Comparison of ENCODE assay signal across 25 mouse cellular contexts in genomic region chr12:107104570-107104969, GRCm38 (mm10).
DNase-seq lines count a peak whose midpoint lies in the region; ATAC-seq lines count a peak whose summit lies in the region.
"Had no signal": no experiment of that assay in that cellular context is flagged by ENCODE, and none has a peak within 500 bp of the region (broad histone marks: within the 10 kb centered on the region; RNA-seq: fewer than 3 reads in every experiment).

No protein-coding gene starts in this region.

- ATAC-seq in forebrain, embryonic 14.5 days = peak; percentile 48; the same call in 1 of the 2 replicates
- ATAC-seq in midbrain, embryonic 13.5 days = no peak
- peak; percentile 55 for ATAC-seq in hindbrain, embryonic 14.5 days (ENCODE audit: low FRiP score)
- ATAC-seq in neural tube, embryonic 15.5 days (ENCODE audit: low FRiP score) = peak; percentile 50; the same call in 1 of the 2 replicates
- ATAC-seq: intestine, postnatal 0 days; Patski had no signal

- H3K4me2 ChIP-seq in forebrain, embryonic 14.5 days (ENCODE audit: low read length) = no peak overlapping the region
- no peak overlapping the region for H3K4me2 ChIP-seq in midbrain, embryonic 13.5 days (replicated peaks)
- H3K4me2 ChIP-seq in hindbrain, embryonic 14.5 days (replicated peaks) = no peak overlapping the region
- H3K4me2 ChIP-seq in neural tube, embryonic 15.5 days = no peak overlapping the region
- H3K4me2 ChIP-seq: embryonic facial prominence, embryonic 12.5 days; limb, embryonic 15.5 days; liver, embryonic 13.5 days; stomach, embryonic 15.5 days had no signal

- no peak overlapping the region for H3K4me3 ChIP-seq in forebrain, embryonic 14.5 days (ENCODE audit: low read depth, low read length)
- H3K4me3 ChIP-seq in forebrain, embryonic 10.5 days = no peak overlapping the region
- no peak overlapping the region for H3K4me3 ChIP-seq in midbrain, embryonic 13.5 days (replicated peaks)
- no peak overlapping the region for H3K4me3 ChIP-seq in midbrain, embryonic 10.5 days
- no peak overlapping the region for H3K4me3 ChIP-seq in hindbrain, embryonic 14.5 days (replicated peaks; ENCODE audit: low read length)
- no peak overlapping the region for H3K4me3 ChIP-seq in neural tube, embryonic 15.5 days (replicated peaks)
- H3K4me3 ChIP-seq: embryonic facial prominence, embryonic 12.5 days; limb, embryonic 10.5 days; limb, embryonic 15.5 days; liver, embryonic 13.5 days; stomach, embryonic 15.5 days had no signal

- no peaks in the 10 kb centered on the region for H3K27me3 ChIP-seq in forebrain, embryonic 14.5 days (replicated peaks; ENCODE audit: control insufficient read depth, insufficient read depth, low read length)
- no peaks in the 10 kb centered on the region for H3K27me3 ChIP-seq in forebrain, embryonic 10.5 days (ENCODE audit: poor library complexity, severe bottlenecking)
- no peaks in the 10 kb centered on the region for H3K27me3 ChIP-seq in midbrain, embryonic 13.5 days
- no peaks in the 10 kb centered on the region for H3K27me3 ChIP-seq in midbrain, embryonic 10.5 days (ENCODE audit: low read depth, poor library complexity, severe bottlenecking)
- H3K27me3 ChIP-seq in hindbrain, embryonic 14.5 days (ENCODE audit: control insufficient read depth, insufficient read depth, low read length) = no peaks in the 10 kb centered on the region
- H3K27me3 ChIP-seq in neural tube, embryonic 15.5 days (replicated peaks) = no peaks in the 10 kb centered on the region
- H3K27me3 ChIP-seq: embryonic facial prominence, embryonic 12.5 days; limb, embryonic 15.5 days; liver, embryonic 13.5 days; stomach, embryonic 15.5 days had no signal

- DNase-seq in forebrain, embryonic 14.5 days (ENCODE audit: low spot score) = no peak
- no peak for DNase-seq in forebrain, embryonic 10.5 days (ENCODE audit: extremely low spot score, low spot score)
- no peak for DNase-seq in midbrain, embryonic 10.5 days (ENCODE audit: low spot score)
- DNase-seq in hindbrain, embryonic 14.5 days (ENCODE audit: low spot score) = no peak
- DNase-seq in right cerebral cortex, adult 18-20 months = no peak
- DNase-seq: adrenal gland, postnatal 10 days; cerebellum, adult 11 months; cerebellum, adult 9-10 months; cerebellum, postnatal 36 days; gastrocnemius, postnatal 10 days; kidney, adult 9 months; kidney, postnatal 10 days; layer of hippocampus, adult 9-11 months; liver, embryonic 13.5 days; lung, adult 2 months; lung, postnatal 10 days had no signal

- no peak overlapping the region for H3K27ac ChIP-seq in forebrain, embryonic 14.5 days (ENCODE audit: low read depth, low read length)
- H3K27ac ChIP-seq in forebrain, embryonic 10.5 days = no peak overlapping the region
- 0 out of 2 replicates have a peak overlapping the region, but pooled peaks have one; percentile 20 for H3K27ac ChIP-seq in midbrain, embryonic 13.5 days
- no peak overlapping the region for H3K27ac ChIP-seq in midbrain, embryonic 10.5 days (replicated peaks)
- H3K27ac ChIP-seq in hindbrain, embryonic 14.5 days = peak overlapping the region; percentile 1
- no peak overlapping the region for H3K27ac ChIP-seq in neural tube, embryonic 15.5 days (replicated peaks)
- H3K27ac ChIP-seq: embryonic facial prominence, embryonic 12.5 days; limb, embryonic 10.5 days; limb, embryonic 15.5 days; liver, embryonic 13.5 days; macrophage; stomach, embryonic 15.5 days had no signal

- H3K36me3 ChIP-seq in forebrain, embryonic 14.5 days (ENCODE audit: control insufficient read depth, insufficient read depth, low read length) = no peaks in the 10 kb centered on the region
- no peaks in the 10 kb centered on the region for H3K36me3 ChIP-seq in forebrain, embryonic 10.5 days (replicated peaks)
- no peaks in the 10 kb centered on the region for H3K36me3 ChIP-seq in midbrain, embryonic 13.5 days
- no peaks in the 10 kb centered on the region for H3K36me3 ChIP-seq in midbrain, embryonic 10.5 days
- no peaks in the 10 kb centered on the region for H3K36me3 ChIP-seq in hindbrain, embryonic 14.5 days (replicated peaks; ENCODE audit: control insufficient read depth, insufficient read depth)
- H3K36me3 ChIP-seq in neural tube, embryonic 15.5 days = no peaks in the 10 kb centered on the region
- H3K36me3 ChIP-seq: embryonic facial prominence, embryonic 12.5 days; limb, embryonic 10.5 days; limb, embryonic 15.5 days; liver, embryonic 13.5 days; stomach, embryonic 15.5 days had no signal

- no peaks in the 10 kb centered on the region for H3K9me3 ChIP-seq in forebrain, embryonic 14.5 days (replicated peaks; ENCODE audit: control insufficient read depth, low read length)
- no peaks in the 10 kb centered on the region for H3K9me3 ChIP-seq in forebrain, embryonic 10.5 days
- no peaks in the 10 kb centered on the region for H3K9me3 ChIP-seq in midbrain, embryonic 13.5 days
- H3K9me3 ChIP-seq in midbrain, embryonic 10.5 days (replicated peaks) = no peaks in the 10 kb centered on the region
- H3K9me3 ChIP-seq in hindbrain, embryonic 14.5 days (ENCODE audit: control insufficient read depth, low read length) = no peaks in the 10 kb centered on the region
- no peaks in the 10 kb centered on the region for H3K9me3 ChIP-seq in neural tube, embryonic 15.5 days (replicated peaks)
- H3K9me3 ChIP-seq: embryonic facial prominence, embryonic 12.5 days; limb, embryonic 10.5 days; limb, embryonic 15.5 days; stomach, embryonic 15.5 days had no signal

- no peaks in the 10 kb centered on the region; the same call in 1 of the 2 replicates for H3K4me1 ChIP-seq in forebrain, embryonic 14.5 days (ENCODE audit: control insufficient read depth, insufficient read depth, low read length)
- H3K4me1 ChIP-seq in forebrain, embryonic 10.5 days = 0 out of 2 replicates have a peak, but pooled peaks cover 2% of the 10 kb centered on the region
- peaks cover 13% of the 10 kb centered on the region; the same call in 1 of the 2 replicates for H3K4me1 ChIP-seq in midbrain, embryonic 13.5 days (replicated peaks)
- peaks cover 4% of the 10 kb centered on the region; the same call in 1 of the 2 replicates for H3K4me1 ChIP-seq in midbrain, embryonic 10.5 days
- peaks cover 23% of the 10 kb centered on the region; the same call in 1 of the 2 replicates for H3K4me1 ChIP-seq in hindbrain, embryonic 14.5 days (replicated peaks; ENCODE audit: control insufficient read depth, insufficient read depth, low read length)
- peaks cover 24% of the 10 kb centered on the region for H3K4me1 ChIP-seq in neural tube, embryonic 15.5 days
- H3K4me1 ChIP-seq: embryonic facial prominence, embryonic 12.5 days; limb, embryonic 15.5 days; liver, embryonic 13.5 days; stomach, embryonic 15.5 days had no signal

- no peak overlapping the region for H3K9ac ChIP-seq in forebrain, embryonic 14.5 days (ENCODE audit: low read length)
- H3K9ac ChIP-seq in midbrain, embryonic 13.5 days (replicated peaks) = no peak overlapping the region
- no peak overlapping the region for H3K9ac ChIP-seq in hindbrain, embryonic 14.5 days
- no peak overlapping the region for H3K9ac ChIP-seq in neural tube, embryonic 15.5 days (replicated peaks)
- H3K9ac ChIP-seq: embryonic facial prominence, embryonic 12.5 days; limb, embryonic 15.5 days; liver, embryonic 13.5 days; stomach, embryonic 15.5 days had no signal

- 43% methylated on average over 8 of the region's 8 CpGs for WGBS in forebrain, embryonic 14.5 days
- WGBS in forebrain, embryonic 10.5 days = 67% methylated on average over 8 of the region's 8 CpGs
- WGBS in midbrain, embryonic 13.5 days = 46% methylated on average over 8 of the region's 8 CpGs
- 72% methylated on average over 8 of the region's 8 CpGs for WGBS in midbrain, embryonic 10.5 days
- WGBS in hindbrain, embryonic 14.5 days = 46% methylated on average over 8 of the region's 8 CpGs
- WGBS in neural tube, embryonic 15.5 days = 32% methylated on average over 8 of the region's 8 CpGs

Comparison
In these comparisons a context has a peak if more than half of its experiments do, and no peak if none do; other contexts are left out.
1. H3K27ac ChIP-seq: peak in midbrain, embryonic 13.5 days (single experiment) and hindbrain, embryonic 14.5 days (single experiment); none in forebrain, embryonic 14.5 days (single experiment), forebrain, embryonic 10.5 days (single experiment), midbrain, embryonic 10.5 days (single experiment) and neural tube, embryonic 15.5 days (single experiment).